Mouse (Mus musculus): ENCODE measurements at regions not wholly inside any gene's neighbourhood (a gene's known extent, or its start where the extent isn't known, plus 50 kb on each side); places are given as distances from the start of the nearest gene placed in this dataset.

- Histone ChIP-seq H3K27ac (no peak overlapping the region), H3K36me3 (replicated peaks; ENCODE audit: control insufficient read depth, insufficient read depth) (no peaks in the 10 kb centered on the region), H3K27me3 (ENCODE audit: control insufficient read depth, insufficient read depth, low read length) (no peaks in the 10 kb centered on the region), H3K4me1 (replicated peaks; ENCODE audit: control insufficient read depth, insufficient read depth, low read length) (no peaks in the 10 kb centered on the region), H3K9me3 (ENCODE audit: control insufficient read depth, low read length) (no peaks in the 10 kb centered on the region), H3K4me3 (replicated peaks; ENCODE audit: low read length) (no peak overlapping the region), H3K4me2 (replicated peaks) (no peak overlapping the region), H3K9ac (no peak overlapping the region)
- DNase-seq (ENCODE audit: low spot score), result no peak
- WGBS, result 88% methylated on average over 9 of the region's 9 CpGs
- ATAC-seq (ENCODE audit: low FRiP score), result no peak
Observed at GRCm38 (mm10) chr6:39283761-39284415, 77.3 kb upstream of the Kdm7a start.

DNA sequence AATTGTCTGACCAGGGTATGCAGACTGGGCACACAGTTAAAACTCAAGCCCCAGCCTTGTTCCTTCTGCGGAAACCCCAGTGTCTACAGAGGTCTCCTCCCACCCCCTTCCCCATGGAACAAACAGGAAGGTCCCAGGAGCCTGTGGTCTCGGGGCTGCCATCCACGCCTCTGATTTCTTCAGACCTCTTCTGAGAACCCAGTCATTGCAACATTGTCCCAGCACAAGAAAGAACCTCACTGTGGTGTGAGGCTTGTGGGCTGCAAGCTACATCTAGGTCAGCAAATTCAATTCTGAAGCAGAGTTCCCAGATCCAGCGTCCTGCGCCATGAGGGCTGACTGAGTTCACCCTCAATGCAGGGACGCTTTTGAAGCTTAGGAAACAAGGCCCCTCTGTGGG lies 71.7 kb upstream of the Kdm7a start:
- no peak overlapping the region for H3K9ac ChIP-seq
- H3K27me3 ChIP-seq (ENCODE audit: control insufficient read depth, insufficient read depth, low read length), result no peaks in the 10 kb centered on the region
- H3K27ac ChIP-seq, result no peak overlapping the region
- no peak for ATAC-seq (ENCODE audit: low FRiP score)
- no peak for DNase-seq (ENCODE audit: low spot score)
- no peaks in the 10 kb centered on the region for H3K4me1 ChIP-seq (replicated peaks; ENCODE audit: control insufficient read depth, insufficient read depth, low read length)
- H3K4me2 ChIP-seq (replicated peaks), result no peak overlapping the region
- H3K4me3 ChIP-seq (replicated peaks; ENCODE audit: low read length), result no peak overlapping the region
- H3K36me3 ChIP-seq (replicated peaks; ENCODE audit: control insufficient read depth, insufficient read depth), result no peaks in the 10 kb centered on the region
- no peaks in the 10 kb centered on the region for H3K9me3 ChIP-seq (ENCODE audit: control insufficient read depth, low read length)
- 91% methylated on average over 6 of the region's 6 CpGs for WGBS

DNA sequence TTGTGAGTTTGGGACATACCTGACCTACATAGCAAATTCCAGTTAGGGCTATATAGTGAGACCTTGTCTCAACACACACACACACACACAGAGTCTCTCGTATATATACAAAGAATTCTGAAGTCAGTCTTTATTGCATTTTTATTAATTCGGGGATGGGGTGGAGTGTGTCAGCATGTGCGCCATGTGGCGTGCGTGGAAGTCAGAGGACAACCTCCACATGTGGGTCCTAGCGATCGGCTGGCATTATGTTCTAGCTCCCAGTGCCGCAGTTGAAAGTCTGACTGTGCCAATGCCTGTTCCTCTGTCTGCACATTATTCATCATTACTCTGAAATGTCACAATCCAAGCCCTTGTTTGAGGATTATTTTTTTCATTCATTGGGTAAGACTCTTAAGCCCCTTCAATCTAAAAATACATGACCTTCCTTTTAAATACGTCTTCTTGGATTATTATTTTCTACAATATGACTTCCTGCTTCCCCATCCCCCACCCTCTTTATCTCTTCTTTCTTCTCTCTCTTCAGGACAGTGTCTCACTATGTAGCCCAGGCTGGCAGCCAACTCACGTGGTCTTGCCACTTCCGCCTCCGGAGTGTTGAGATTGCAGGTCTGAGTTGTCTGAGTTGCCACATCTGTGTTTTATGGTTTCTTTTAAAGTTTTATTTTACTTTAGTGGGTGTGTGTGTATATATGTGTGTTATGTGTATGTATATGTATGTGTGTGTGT lies 68.3 kb upstream of the Kdm7a start:
- H3K4me3 ChIP-seq (replicated peaks; ENCODE audit: low read length), result no peak overlapping the region
- no peaks in the 10 kb centered on the region for H3K4me1 ChIP-seq (replicated peaks; ENCODE audit: control insufficient read depth, insufficient read depth, low read length)
- H3K27me3 ChIP-seq (ENCODE audit: control insufficient read depth, insufficient read depth, low read length), result no peaks in the 10 kb centered on the region
- H3K27ac ChIP-seq, result no peak overlapping the region
- no peak overlapping the region for H3K9ac ChIP-seq
- no peaks in the 10 kb centered on the region for H3K36me3 ChIP-seq (replicated peaks; ENCODE audit: control insufficient read depth, insufficient read depth)
- DNase-seq (ENCODE audit: low spot score) (no peak), ATAC-seq (ENCODE audit: low FRiP score) (no peak)
- H3K4me2 ChIP-seq (replicated peaks), result no peak overlapping the region
- WGBS, result 80% methylated on average over 12 of the region's 12 CpGs
- H3K9me3 ChIP-seq (ENCODE audit: control insufficient read depth, low read length), result no peaks in the 10 kb centered on the region

DNA sequence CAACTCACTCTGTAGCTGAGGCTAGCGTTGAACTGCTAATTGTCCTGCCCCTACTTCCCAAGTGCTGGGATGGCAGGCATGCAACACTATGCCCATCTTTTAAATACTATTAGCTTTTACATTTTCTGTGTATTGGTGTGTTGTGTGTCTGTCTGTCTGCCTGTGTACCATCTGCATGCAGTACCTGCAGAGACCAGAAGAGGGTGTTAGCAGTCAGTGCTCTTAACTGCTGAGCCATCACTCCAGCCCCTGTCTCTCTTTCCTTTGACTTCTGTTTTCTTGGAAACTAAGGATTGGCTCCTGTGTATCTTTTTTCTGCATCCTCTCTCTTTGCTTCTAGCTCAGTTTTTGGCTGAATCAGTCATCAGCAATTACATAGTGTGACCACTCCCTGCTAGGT lies 66.8 kb upstream of the Kdm7a start:
- H3K4me1 ChIP-seq (replicated peaks; ENCODE audit: control insufficient read depth, insufficient read depth, low read length), result no peaks in the 10 kb centered on the region
- DNase-seq (ENCODE audit: low spot score), result no peak
- no peaks in the 10 kb centered on the region for H3K27me3 ChIP-seq (ENCODE audit: control insufficient read depth, insufficient read depth, low read length)
- no peak overlapping the region for H3K27ac ChIP-seq
- no peaks in the 10 kb centered on the region for H3K9me3 ChIP-seq (ENCODE audit: control insufficient read depth, low read length)
- no peak for ATAC-seq (ENCODE audit: low FRiP score)
- no peak overlapping the region for H3K4me2 ChIP-seq (replicated peaks)
- no peaks in the 10 kb centered on the region for H3K36me3 ChIP-seq (replicated peaks; ENCODE audit: control insufficient read depth, insufficient read depth)
- no peak overlapping the region for H3K4me3 ChIP-seq (replicated peaks; ENCODE audit: low read length)
- H3K9ac ChIP-seq, result no peak overlapping the region
- WGBS, result 97% methylated on average over 1 of the region's 1 CpGs

- no peak overlapping the region for H3K9ac ChIP-seq
Observed at GRCm38 (mm10) chr6:39270457-39270856, 63.9 kb upstream of the Kdm7a start.

DNA sequence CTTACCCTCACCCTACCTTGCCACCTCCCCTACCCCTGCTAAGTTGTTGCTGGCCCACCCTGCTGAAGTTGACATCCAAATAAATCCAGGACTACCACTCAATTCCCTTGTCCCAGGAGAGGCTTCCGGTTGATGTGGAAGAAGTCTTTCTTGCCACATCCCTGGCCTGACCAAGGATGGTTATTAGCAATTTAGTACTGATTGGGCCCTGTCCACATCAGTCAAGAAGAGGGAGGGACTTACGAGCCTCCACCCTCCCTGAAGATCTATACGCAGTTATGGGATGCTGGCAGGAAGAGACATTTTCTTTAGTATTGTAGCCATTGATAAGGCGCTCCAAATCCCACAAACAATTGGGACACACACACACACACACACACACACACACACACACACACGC lies 63.1 kb upstream of the Kdm7a start:
- Histone ChIP-seq H3K27me3 (ENCODE audit: control insufficient read depth, insufficient read depth, low read length) (no peaks in the 10 kb centered on the region), H3K9me3 (ENCODE audit: control insufficient read depth, low read length) (no peaks in the 10 kb centered on the region), H3K4me2 (replicated peaks) (no peak overlapping the region), H3K9ac (no peak overlapping the region), H3K36me3 (replicated peaks; ENCODE audit: control insufficient read depth, insufficient read depth) (no peaks in the 10 kb centered on the region), H3K4me3 (replicated peaks; ENCODE audit: low read length) (no peak overlapping the region), H3K27ac (no peak overlapping the region), H3K4me1 (replicated peaks; ENCODE audit: control insufficient read depth, insufficient read depth, low read length) (no peaks in the 10 kb centered on the region)
- WGBS, result 59% methylated on average over 5 of the region's 5 CpGs
- ATAC-seq (ENCODE audit: low FRiP score) (no peak), DNase-seq (ENCODE audit: low spot score) (no peak)

More at GRCm38 (mm10) chr6:39270457-39270856, 63.9 kb upstream of the Kdm7a start:
- no peaks in the 10 kb centered on the region for H3K4me1 ChIP-seq (replicated peaks; ENCODE audit: control insufficient read depth, insufficient read depth, low read length)
- H3K27me3 ChIP-seq (ENCODE audit: control insufficient read depth, insufficient read depth, low read length), result no peaks in the 10 kb centered on the region
- H3K9me3 ChIP-seq (ENCODE audit: control insufficient read depth, low read length), result no peaks in the 10 kb centered on the region
- H3K4me3 ChIP-seq (replicated peaks; ENCODE audit: low read length), result no peak overlapping the region
- H3K4me2 ChIP-seq (replicated peaks), result no peak overlapping the region
- no peaks in the 10 kb centered on the region for H3K36me3 ChIP-seq (replicated peaks; ENCODE audit: control insufficient read depth, insufficient read depth)
- H3K27ac ChIP-seq, result no peak overlapping the region
- ATAC-seq (ENCODE audit: low FRiP score) (no peak), DNase-seq (ENCODE audit: low spot score) (no peak)
- WGBS, result 89% methylated on average over 1 of the region's 1 CpGs

DNA sequence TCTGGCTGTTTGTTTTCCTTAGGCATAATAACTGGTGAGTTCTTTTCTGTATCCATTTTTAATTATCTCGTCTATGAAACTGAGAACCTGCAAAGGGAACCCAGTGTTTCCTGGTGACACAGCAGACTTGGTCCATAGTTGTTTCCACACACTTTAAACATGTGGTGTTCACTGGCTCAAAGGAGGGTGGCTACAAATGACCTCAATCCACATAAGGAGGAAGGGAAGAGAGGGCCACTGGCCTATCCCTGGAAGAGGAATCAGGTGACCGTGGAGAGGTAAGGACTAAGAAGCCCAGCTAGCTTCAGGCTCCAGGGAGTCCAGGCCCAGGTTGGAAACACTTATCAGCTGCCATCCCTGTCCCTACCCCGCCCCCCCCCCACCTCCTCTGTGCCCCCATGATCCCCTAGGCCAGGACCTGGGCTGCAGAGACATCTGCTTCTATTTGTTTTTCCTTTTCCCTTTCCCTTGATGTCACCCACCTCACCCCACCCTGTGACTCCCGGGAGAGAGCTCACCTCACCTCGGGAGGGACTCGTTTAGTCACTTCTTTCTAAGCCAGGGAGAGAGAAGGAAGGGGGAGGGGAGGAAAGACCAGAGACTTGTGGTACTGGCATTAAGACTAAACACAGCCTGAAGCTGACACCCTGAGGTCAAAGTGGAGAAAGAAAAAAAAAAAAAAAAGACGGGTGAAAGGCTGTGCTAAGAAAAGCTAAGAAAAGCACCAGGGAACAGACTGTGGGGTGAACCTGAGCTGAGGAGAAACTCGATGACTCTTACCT lies 62.2 kb upstream of the Kdm7a start:
- WGBS, result 23% methylated on average over 8 of the region's 8 CpGs
- Histone ChIP-seq H3K9me3 (ENCODE audit: control insufficient read depth, low read length) (no peaks in the 10 kb centered on the region), H3K36me3 (replicated peaks; ENCODE audit: control insufficient read depth, insufficient read depth) (no peaks in the 10 kb centered on the region), H3K4me3 (replicated peaks; ENCODE audit: low read length) (no peak overlapping the region), H3K4me2 (replicated peaks) (no peak overlapping the region), H3K4me1 (replicated peaks; ENCODE audit: control insufficient read depth, insufficient read depth, low read length) (no peaks in the 10 kb centered on the region), H3K9ac (no peak overlapping the region), H3K27me3 (ENCODE audit: control insufficient read depth, insufficient read depth, low read length) (no peaks in the 10 kb centered on the region), H3K27ac (no peak overlapping the region)
- no peak for DNase-seq (ENCODE audit: low spot score)
- ATAC-seq (ENCODE audit: low FRiP score), result no peak

- H3K9me3 ChIP-seq (ENCODE audit: control insufficient read depth, low read length), result no peaks in the 10 kb centered on the region
- H3K4me1 ChIP-seq (replicated peaks; ENCODE audit: control insufficient read depth, insufficient read depth, low read length), result no peaks in the 10 kb centered on the region
- no peak overlapping the region for H3K4me3 ChIP-seq (replicated peaks; ENCODE audit: low read length)
- no peaks in the 10 kb centered on the region for H3K27me3 ChIP-seq (ENCODE audit: control insufficient read depth, insufficient read depth, low read length)
- no peak overlapping the region for H3K9ac ChIP-seq
- no peak for DNase-seq (ENCODE audit: low spot score)
- no peak overlapping the region for H3K4me2 ChIP-seq (replicated peaks)
- no peak overlapping the region for H3K27ac ChIP-seq
- whole genome bisulfite sequencing, result 80% methylated on average over 4 of the region's 4 CpGs
- ATAC-seq (ENCODE audit: low FRiP score), result no peak
- no peaks in the 10 kb centered on the region for H3K36me3 ChIP-seq (replicated peaks; ENCODE audit: control insufficient read depth, insufficient read depth)
Observed at GRCm38 (mm10) chr6:39264722-39265121, 58.1 kb upstream of the Kdm7a start.

- WGBS, result 69% methylated on average over 8 of the region's 8 CpGs
- DNase-seq (ENCODE audit: low spot score) (no peak), ATAC-seq (ENCODE audit: low FRiP score) (no peak)
- H3K4me1 ChIP-seq (replicated peaks; ENCODE audit: control insufficient read depth, insufficient read depth, low read length), result no peaks in the 10 kb centered on the region
- no peaks in the 10 kb centered on the region for H3K9me3 ChIP-seq (ENCODE audit: control insufficient read depth, low read length)
- no peaks in the 10 kb centered on the region for H3K27me3 ChIP-seq (ENCODE audit: control insufficient read depth, insufficient read depth, low read length)
- no peak overlapping the region for H3K4me2 ChIP-seq (replicated peaks)
- no peak overlapping the region for H3K4me3 ChIP-seq (replicated peaks; ENCODE audit: low read length)
- H3K36me3 ChIP-seq (replicated peaks; ENCODE audit: control insufficient read depth, insufficient read depth), result no peaks in the 10 kb centered on the region
- no peak overlapping the region for H3K27ac ChIP-seq
- H3K9ac ChIP-seq, result no peak overlapping the region
Observed at GRCm38 (mm10) chr6:39263615-39264014, 57.0 kb upstream of the Kdm7a start.
